Mouse (Mus musculus) embryonic facial prominence, embryonic 14.5 days (tissue): ENCODE results near the gene Tm9sf4. TPM values are rescaled to one million over a fixed set of nuclear protein-coding genes. Genes with fewer than 3 reads are reported as not detected.

Experiments
- polyA plus RNA-seq: library from polyadenylated mRNA; unstranded; fragments of >200 nt; fragmentation: Nextera tagmentation; extraction: Ambion mirVana; gene quantifications from 2 replicates; pipeline ENCODE4 v1.2.1, GENCODE M21; 2014

The Tm9sf4 gene
- polyA plus RNA-seq, 1 experiment from 2014 or later, result 97.9 TPM

Other genes starting within 250 kb of the Tm9sf4 start
- gene Mylk2, start 250.0 kb upstream of the Tm9sf4 start, polyA plus RNA-seq, result 0.51 and 1.3 TPM in 2 replicates
- 3.7 and 4.3 TPM in 2 replicates for gene Foxs1, start 228.1 kb upstream of the Tm9sf4 start, polyA plus RNA-seq
- 0.59 and 1.4 TPM in 2 replicates for gene Dusp15, start 209.6 kb upstream of the Tm9sf4 start, polyA plus RNA-seq
- gene Ttll9, start 198.8 kb upstream of the Tm9sf4 start, polyA plus RNA-seq, result 1.1 and 1.2 TPM in 2 replicates
- 88.8 and 91.4 TPM in 2 replicates for gene Pdrg1, start 145.9 kb upstream of the Tm9sf4 start, polyA plus RNA-seq
- 0.06 and 0.07 TPM in 2 replicates for gene Xkr7, start 129.5 kb upstream of the Tm9sf4 start, polyA plus RNA-seq
- gene Ccm2l, start 95.3 kb upstream of the Tm9sf4 start, polyA plus RNA-seq, result 2.7 and 2.9 TPM in 2 replicates
- 11.6 and 12.1 TPM in 2 replicates for gene Hck, start 52.8 kb upstream of the Tm9sf4 start, polyA plus RNA-seq
- 12.0 and 14.7 TPM in 2 replicates for gene Tspyl3, start 64.1 kb downstream of the Tm9sf4 start, polyA plus RNA-seq
- gene Plagl2, start 80.1 kb downstream of the Tm9sf4 start, polyA plus RNA-seq, result 19.1 and 21.4 TPM in 2 replicates
- gene Pofut1, start 80.2 kb downstream of the Tm9sf4 start, polyA plus RNA-seq, result 10.8 and 11.7 TPM in 2 replicates
- gene Kif3b, start 130.1 kb downstream of the Tm9sf4 start, polyA plus RNA-seq, result 7.1 and 7.6 TPM in 2 replicates
- 14.3 and 16.3 TPM in 2 replicates for gene Asxl1, start 184.5 kb downstream of the Tm9sf4 start, polyA plus RNA-seq